Mouse (Mus musculus) right cerebral cortex, postnatal 25 days (tissue): ENCODE measurements around the gene Hipk1.
"Not testable (repeated sequence)": the region's sequence is repeated elsewhere in the genome, so short reads cannot be mapped to it uniquely, and the experiment has no call there.

Experiments
- DNase-seq: peaks from one replicate; pipeline ENCODE4 v3.0.0; 2022

Gene Hipk1

GRCm38 (mm10) chr3:103791230-103792110 lies at the start of gene Hipk1:
Hipk1 (minus strand) TSS chr3:103791563.
- DNase-seq: peak; percentile 95

- DNase-seq: not testable (repeated sequence)
Observed at GRCm38 (mm10) chr3:103840946-103841345, 49.6 kb upstream of the Hipk1 start.

GRCm38 (mm10) chr3:103840195-103840594 lies 48.8 kb upstream of the Hipk1 start:
- not testable (repeated sequence) for DNase-seq

- no peak for DNase-seq
Observed at GRCm38 (mm10) chr3:103839711-103840110, 48.3 kb upstream of the Hipk1 start.

GRCm38 (mm10) chr3:103836453-103836852 lies 45.1 kb upstream of the Hipk1 start:
- DNase-seq: no peak

GRCm38 (mm10) chr3:103835951-103836310 lies 44.6 kb upstream of the Hipk1 start:
- no peak for DNase-seq

GRCm38 (mm10) chr3:103835272-103835950 lies 44.0 kb upstream of the Hipk1 start:
- DNase-seq: no peak

GRCm38 (mm10) chr3:103834001-103834400 lies 42.6 kb upstream of the Hipk1 start:
- DNase-seq: no peak

GRCm38 (mm10) chr3:103832426-103832825 lies 41.1 kb upstream of the Hipk1 start, which contains the start of gene Bcl2l15:
Bcl2l15 (plus strand) TSS chr3:103832601.
- no peak for DNase-seq

GRCm38 (mm10) chr3:103831146-103831545 lies 39.8 kb upstream of the Hipk1 start:
- no peak for DNase-seq

- not testable (repeated sequence) for DNase-seq
Observed at GRCm38 (mm10) chr3:103830681-103831080, 39.3 kb upstream of the Hipk1 start.

- DNase-seq: no peak
Observed at GRCm38 (mm10) chr3:103829036-103829435, 37.7 kb upstream of the Hipk1 start.

GRCm38 (mm10) chr3:103827548-103827947 lies 36.2 kb upstream of the Hipk1 start:
- DNase-seq: no peak

- no peak for DNase-seq
Observed at GRCm38 (mm10) chr3:103810967-103811366, 19.6 kb upstream of the Hipk1 start.

GRCm38 (mm10) chr3:103809799-103810150 lies 18.4 kb upstream of the Hipk1 start:
- no peak for DNase-seq

- DNase-seq: peak; percentile 88
Observed at GRCm38 (mm10) chr3:103808891-103809798, 17.8 kb upstream of the Hipk1 start, which contains the start of the genes Dclre1b, Ap4b1 and Gm43064. Dclre1b (minus strand) TSS chr3:103809444. Ap4b1 (plus strand) TSS chr3:103809520. Gm43064 (plus strand) TSS chr3:103809573.

- no peak for DNase-seq
Observed at GRCm38 (mm10) chr3:103805671-103806070, 14.3 kb upstream of the Hipk1 start.

GRCm38 (mm10) chr3:103802861-103803260 lies 11.5 kb upstream of the Hipk1 start:
- no peak for DNase-seq

GRCm38 (mm10) chr3:103801631-103802531 lies 10.5 kb upstream of the Hipk1 start:
- peak; percentile 28 for DNase-seq

GRCm38 (mm10) chr3:103799507-103799906 lies 8.1 kb upstream of the Hipk1 start:
- DNase-seq: no peak

GRCm38 (mm10) chr3:103796389-103796788 lies 5.0 kb upstream of the Hipk1 start:
- no peak for DNase-seq

GRCm38 (mm10) chr3:103792566-103792965 lies 1.2 kb upstream of the Hipk1 start:
- no peak for DNase-seq
